In genomic region chr15:15097391-15097790, GRCm38 (mm10) we compare ENCODE assay signal across 27 mouse cellular contexts.
"Had no signal": no experiment of that assay in that cellular context is flagged by ENCODE, and none has a peak within 500 bp of the region (broad histone marks: within the 10 kb centered on the region; RNA-seq: fewer than 3 reads in every experiment).

No protein-coding gene starts in this region.

- H3K9me3 ChIP-seq: limb, embryonic 10.5 days; limb, embryonic 12.5 days; limb, embryonic 13.5 days; limb, embryonic 15.5 days; liver, embryonic 12.5 days; liver, embryonic 13.5 days; liver, embryonic 15.5 days; lung, embryonic 15.5 days; megakaryocyte, embryonic 14.5 days; midbrain, embryonic 10.5 days; midbrain, embryonic 12.5 days; midbrain, embryonic 13.5 days; midbrain, embryonic 15.5 days; neural tube, embryonic 12.5 days had no signal

- H3K4me1 ChIP-seq: limb, embryonic 10.5 days; limb, embryonic 12.5 days; limb, embryonic 13.5 days; limb, embryonic 15.5 days; liver, embryonic 12.5 days; liver, embryonic 13.5 days; liver, embryonic 15.5 days; lung, embryonic 15.5 days; megakaryocyte, embryonic 14.5 days; midbrain, embryonic 10.5 days; midbrain, embryonic 12.5 days; midbrain, embryonic 13.5 days; midbrain, embryonic 15.5 days; neural tube, embryonic 12.5 days had no signal

- H3K4me3 ChIP-seq: limb, embryonic 10.5 days; limb, embryonic 12.5 days; limb, embryonic 13.5 days; limb, embryonic 15.5 days; liver, embryonic 12.5 days; liver, embryonic 13.5 days; liver, embryonic 15.5 days; lung, embryonic 15.5 days; megakaryocyte, embryonic 14.5 days; midbrain, embryonic 10.5 days; midbrain, embryonic 12.5 days; midbrain, embryonic 13.5 days; midbrain, embryonic 15.5 days; myocyte; neural tube, embryonic 12.5 days had no signal

- H3K36me3 ChIP-seq: limb, embryonic 10.5 days; limb, embryonic 12.5 days; limb, embryonic 13.5 days; limb, embryonic 15.5 days; liver, embryonic 12.5 days; liver, embryonic 13.5 days; liver, embryonic 15.5 days; lung, embryonic 15.5 days; midbrain, embryonic 10.5 days; midbrain, embryonic 12.5 days; midbrain, embryonic 13.5 days; midbrain, embryonic 15.5 days; neural tube, embryonic 12.5 days had no signal

- H3K27me3 ChIP-seq: limb, embryonic 12.5 days; limb, embryonic 13.5 days; limb, embryonic 15.5 days; liver, embryonic 12.5 days; liver, embryonic 13.5 days; liver, embryonic 15.5 days; lung, embryonic 15.5 days; megakaryocyte, embryonic 14.5 days; midbrain, embryonic 12.5 days; midbrain, embryonic 13.5 days; midbrain, embryonic 15.5 days; neural tube, embryonic 12.5 days had no signal

- H3K9ac ChIP-seq: limb, embryonic 12.5 days; limb, embryonic 13.5 days; limb, embryonic 15.5 days; liver, embryonic 12.5 days; liver, embryonic 13.5 days; liver, embryonic 14.5 days; liver, embryonic 15.5 days; liver, postnatal 0 days; lung, embryonic 14.5 days; lung, embryonic 15.5 days; midbrain, embryonic 12.5 days; midbrain, embryonic 13.5 days; midbrain, embryonic 15.5 days; neural tube, embryonic 12.5 days had no signal

- DNase-seq: liver; liver, embryonic 13.5 days; liver, postnatal 0 days; lung, adult 18-20 months; lung, adult 2 months; lung, embryonic 14.5 days; lung, postnatal 10 days; lung, postnatal 14 days; lung, postnatal 36 days; lung, postnatal 4 days; midbrain, embryonic 14.5 days had no signal

- H3K27ac ChIP-seq: limb, embryonic 10.5 days; limb, embryonic 12.5 days; limb, embryonic 13.5 days; limb, embryonic 15.5 days; liver, embryonic 12.5 days; liver, embryonic 13.5 days; liver, embryonic 14.5 days; liver, embryonic 15.5 days; lung, embryonic 15.5 days; macrophage; midbrain, embryonic 10.5 days; midbrain, embryonic 12.5 days; midbrain, embryonic 13.5 days; midbrain, embryonic 15.5 days; neural tube, embryonic 12.5 days had no signal
